Mouse (Mus musculus) left cerebral cortex, adult 2 months (tissue): ENCODE data around the gene Tln1. TPM values are rescaled to one million over a fixed set of nuclear protein-coding genes. Genes with fewer than 3 reads are reported as not detected.
A peak's percentile ranks its signal among the peaks of the same experiment; 100 is the strongest.
"Not testable (repeated sequence)": the region's sequence is repeated elsewhere in the genome, so short reads cannot be mapped to it uniquely, and the experiment has no call there.

Experiments used
- DNase-seq, 2 experiments: peaks; one replicate each; pipeline ENCODE4 v3.0.0; 2021 to 2022; ENCODE audit warnings: low spot score in 2 of 2, mixed read lengths in 1 of 2; ENCODE audit errors: extremely low spot score in 1 of 2
- H3K27ac ChIP-seq: fragments of 200-600 bp; 2 replicates; pipeline ENCODE4 v1.8.1; 2022
- H3K4me3 ChIP-seq: fragments of 200-600 bp; 2 replicates; pipeline ENCODE4 v1.8.1; 2022
- CTCF ChIP-seq: fragments of 200-600 bp; IDR thresholded peaks from 2 replicates; pipeline ENCODE4 v1.8.1; 2022; ENCODE audit warnings: antibody characterized with exemption, mild to moderate bottlenecking, moderate library complexity
- intact Hi-C: fragments of 180-260 bp; cut with DNase I; formaldehyde crosslinking; loops from one replicate; pipeline ENCODE4 v1.15.1; 2025
- long read RNA-seq, 2 experiments: library from polyadenylated mRNA; stranded (forward); transcript quantifications; one replicate each; pipeline ENCODE4 v2.0.0; 2021; ENCODE audit warnings: borderline mapping rate in 2 of 2
- total RNA-seq, 2 experiments: library from RNA; stranded (reverse); gene quantifications; 2 replicates each; pipeline ENCODE4 v1.2.3; 2021

Gene Tln1
- total RNA-seq: 10 to 100 TPM; 50.7 to 52.2 TPM
- long read RNA-seq, experiment 1, full-length matches to known transcripts: 15 of 32 reads
- long read RNA-seq, experiment 1, partial matches to known transcripts: 16 of 32 reads
- long read RNA-seq, experiment 1, other reads (novel, unspliced or antisense): 1 of 32 reads
- long read RNA-seq, experiment 2, full-length matches to known transcripts: 17 of 42 reads
- long read RNA-seq, experiment 2, partial matches to known transcripts: 21 of 42 reads
- long read RNA-seq, experiment 2, other reads (novel, unspliced or antisense): 4 of 42 reads

DNA sequence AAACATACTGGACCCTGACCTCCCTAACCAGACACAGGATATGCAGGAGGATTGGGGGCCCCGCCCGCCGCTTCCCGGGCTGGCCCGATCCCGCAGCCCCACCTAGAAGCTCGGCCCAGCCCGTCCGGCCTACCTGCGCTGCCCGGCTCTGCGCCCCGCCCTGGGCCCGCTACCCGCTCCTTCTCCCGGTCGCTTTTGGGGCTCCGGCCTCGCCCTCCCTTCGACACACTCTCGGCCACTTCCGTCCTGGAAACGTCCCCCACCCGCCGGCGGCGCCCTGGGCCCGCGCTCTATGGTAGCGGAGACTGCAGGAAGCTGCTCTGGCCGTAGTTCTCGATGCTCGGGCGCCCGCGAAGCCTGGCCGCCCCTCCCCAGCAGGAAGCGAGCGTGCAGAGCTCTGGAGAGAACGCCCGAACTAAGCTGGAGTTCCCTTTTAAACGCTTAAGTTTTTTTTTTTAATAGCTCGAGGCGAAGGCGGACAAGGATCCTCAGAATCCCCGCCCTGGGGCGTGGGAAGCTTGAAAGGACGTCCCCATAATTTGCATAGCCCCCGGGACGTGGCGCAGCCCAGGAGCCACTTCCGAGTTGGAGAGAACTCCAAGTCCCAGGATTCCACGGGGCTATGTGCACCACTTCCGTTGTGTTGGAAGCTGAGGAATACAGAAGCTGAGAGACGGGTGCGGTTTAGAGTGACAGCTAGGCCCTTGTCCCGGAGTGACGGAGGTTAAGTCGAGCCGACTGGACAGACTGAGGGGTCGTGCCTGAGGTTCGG, at the start of gene Tln1, which contains the start of gene Creb3:
Tln1 (minus strand) TSS at position 695 of the 772 bp plus-strand sequence.
Creb3 (plus strand) TSS at position 336 of the 772 bp plus-strand sequence.
- peak; percentile 91 to 94 for DNase-seq
- TF ChIP-seq CTCF: no peak; the same call in 1 of the 2 replicates
- intact Hi-C loops: loop anchor here (1.0 to 10.0 kb wide), 4 partner anchors 16 to 517 kb away; partner anchors contain the start of genes Fam214b, Gba2 and Rgp1
- H3K4me3 ChIP-seq: peak within 1 kb of the TSS; percentile 97
- peak within 1 kb of the TSS; percentile 99 for H3K27ac ChIP-seq

DNA sequence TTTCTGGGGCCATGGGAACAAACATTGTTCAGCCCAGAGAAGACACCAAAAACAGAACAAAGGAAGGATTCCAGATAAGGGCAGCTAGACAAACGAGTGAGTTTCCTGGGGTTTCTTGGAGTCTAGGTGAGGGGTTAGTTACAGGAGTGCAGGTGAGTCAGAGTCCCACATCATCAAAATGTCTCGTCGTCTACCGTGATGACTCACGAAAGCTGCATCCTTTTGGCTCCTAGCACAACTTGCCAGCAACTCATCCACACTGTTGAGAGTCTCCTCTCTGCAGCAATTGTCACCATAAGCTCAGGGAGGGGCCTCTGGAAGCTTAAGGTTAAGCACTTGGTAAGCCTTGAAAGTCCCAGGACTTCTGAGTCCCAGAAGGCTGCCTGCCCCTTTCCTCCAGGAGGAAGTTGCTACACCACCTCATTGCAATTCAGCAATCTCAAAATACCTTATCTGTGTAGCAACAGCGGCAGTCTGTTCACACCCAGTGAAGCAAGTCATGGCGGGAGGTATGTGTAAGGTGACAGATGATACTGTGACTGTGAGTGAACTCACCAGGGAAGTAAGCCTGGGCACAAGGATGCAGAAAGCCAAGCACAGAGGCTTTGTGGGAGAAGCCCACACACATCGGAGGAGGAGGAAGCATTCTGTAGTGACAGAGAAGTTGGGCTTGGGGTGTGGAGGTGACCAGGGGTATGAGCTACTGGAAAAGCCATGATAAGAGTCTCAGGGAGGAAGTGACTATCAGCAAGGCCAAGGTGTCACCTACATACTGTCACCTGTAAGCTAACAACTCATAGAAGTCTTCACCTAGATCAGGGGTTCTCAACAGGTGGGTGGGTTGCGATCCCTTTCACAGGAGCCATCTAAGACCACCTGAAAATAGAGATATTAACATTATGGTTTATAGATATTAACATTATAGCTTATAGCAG, 42.5 kb upstream of the Tln1 start:
- TF ChIP-seq CTCF: no peak
- DNase-seq: no peak
- H3K4me3 ChIP-seq: no peak overlapping the region
- H3K27ac ChIP-seq: no peak overlapping the region
- intact Hi-C loops: no loop called here

DNA sequence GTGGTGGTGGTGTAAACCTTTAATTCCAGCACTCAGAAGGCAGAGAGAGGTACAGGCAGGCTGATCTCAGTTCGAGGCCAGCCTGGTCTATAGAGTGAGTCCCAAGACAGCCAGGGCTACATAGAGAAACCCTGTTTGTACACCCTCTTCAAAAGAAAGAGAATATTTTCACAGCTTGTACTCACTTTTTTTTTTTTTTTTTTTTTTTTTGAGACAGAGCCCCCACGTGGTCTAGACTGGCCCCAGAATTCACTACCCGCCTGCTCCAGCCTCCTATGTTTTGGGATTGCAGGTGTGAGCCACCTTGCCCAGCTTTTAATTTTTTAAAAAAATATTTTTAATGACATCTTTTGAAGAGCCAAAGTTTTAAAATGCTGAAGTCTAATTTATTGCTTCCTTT, 41.6 kb upstream of the Tln1 start:
- TF ChIP-seq CTCF: no peak
- Histone ChIP-seq H3K4me3 (no peak overlapping the region), H3K27ac (no peak overlapping the region)
- intact Hi-C loops: no loop called here
- DNase-seq: no peak

DNA sequence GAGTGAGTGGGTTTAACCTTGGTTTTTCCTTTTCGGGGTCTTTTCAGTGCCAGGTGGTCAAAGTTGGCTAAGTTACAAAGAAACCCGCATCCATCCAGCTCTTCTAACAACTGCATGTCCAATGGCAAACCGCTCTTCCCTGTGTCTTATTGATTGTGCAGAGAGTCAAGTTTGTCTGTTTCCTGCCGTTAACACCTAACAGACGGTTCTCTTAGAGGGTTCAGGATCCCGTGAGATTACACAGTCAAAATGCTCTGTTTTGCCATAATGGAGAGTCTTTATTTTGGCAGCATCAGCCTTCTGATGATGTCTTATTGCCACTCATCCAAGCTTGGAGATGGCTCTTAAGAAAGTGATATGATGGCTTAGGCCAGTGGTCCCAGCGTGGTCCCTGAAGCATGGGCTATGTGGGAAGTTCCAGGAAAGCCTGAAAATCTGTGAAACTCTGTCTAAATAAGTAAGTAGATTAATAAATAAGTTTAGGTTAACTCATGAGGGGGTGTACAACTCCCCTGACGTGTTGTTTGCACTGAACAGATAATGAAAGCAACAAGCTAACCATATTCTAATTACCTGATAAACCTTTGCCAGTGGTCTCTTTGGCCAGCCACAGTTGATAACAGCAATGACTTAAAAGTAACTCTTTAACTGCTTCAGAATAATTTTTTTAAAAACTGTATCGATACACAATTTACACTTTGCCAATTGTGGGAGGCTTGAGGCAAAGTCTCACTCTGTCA, 37.9 kb upstream of the Tln1 start:
- Histone ChIP-seq H3K27ac (no peak overlapping the region), H3K4me3 (no peak overlapping the region)
- intact Hi-C loops: no loop called here
- no peak for TF ChIP-seq CTCF
- no peak for DNase-seq

DNA sequence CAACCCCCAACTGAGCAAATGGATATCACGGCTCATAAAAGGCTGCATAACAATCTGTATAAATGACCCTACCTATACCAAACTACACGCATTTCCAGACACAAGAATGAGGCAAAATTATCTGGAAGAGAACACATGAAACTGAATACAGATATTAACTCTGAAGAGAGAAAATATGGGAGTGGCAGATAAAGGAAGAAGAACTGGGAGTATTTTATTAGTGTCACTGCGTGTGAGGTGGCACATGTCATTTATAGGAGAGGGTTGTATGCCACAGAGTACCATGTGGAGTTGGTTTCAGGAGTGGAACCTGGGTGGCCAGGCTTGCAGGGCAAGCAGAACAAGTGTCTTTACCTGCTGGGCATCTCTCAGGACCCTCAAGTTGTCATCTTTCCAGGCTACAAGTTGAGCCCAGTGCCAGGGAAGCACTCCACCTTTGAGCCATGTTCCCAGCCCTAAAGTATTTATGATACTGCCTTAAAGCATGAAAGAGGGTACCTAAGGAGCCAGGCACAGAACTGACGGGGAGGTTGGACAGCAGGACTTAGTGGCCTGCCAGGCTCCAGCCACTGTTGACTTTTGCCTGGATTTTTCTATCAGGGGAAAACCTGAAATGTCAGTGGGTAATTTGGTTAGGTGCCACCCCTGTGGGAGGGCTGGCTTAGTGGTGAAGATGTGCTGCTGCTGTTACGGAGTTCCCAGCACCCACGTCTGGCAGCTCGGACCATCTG, 36.3 kb upstream of the Tln1 start:
- TF ChIP-seq CTCF: no peak
- intact Hi-C loops: no loop called here
- no peak overlapping the region for H3K27ac ChIP-seq

DNA sequence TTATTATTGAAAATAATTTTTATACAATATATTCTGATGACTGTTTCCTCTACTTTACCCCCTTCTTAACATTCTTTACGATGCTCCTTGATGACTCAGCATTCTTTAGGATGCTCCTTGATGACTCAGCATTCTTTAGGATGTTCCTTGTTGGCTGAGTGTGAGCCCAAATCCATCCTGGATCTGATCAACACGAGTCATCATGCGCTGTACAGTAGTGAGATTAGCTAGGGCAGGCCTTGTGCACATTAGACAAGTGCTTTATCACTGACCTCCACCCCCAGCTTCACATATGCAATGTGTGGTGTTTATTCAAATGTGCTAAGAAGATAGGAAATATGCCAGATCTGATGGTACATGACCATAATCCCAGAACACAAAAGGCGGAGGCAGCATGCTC, 35.7 kb upstream of the Tln1 start:
- intact Hi-C loops: no loop called here
- H3K27ac ChIP-seq: no peak overlapping the region
- no peak for DNase-seq
- no peak overlapping the region for H3K4me3 ChIP-seq
- TF ChIP-seq CTCF: no peak

More for the DNA sequence above, 36.3 kb upstream of the Tln1 start:
- no peak for DNase-seq
- H3K4me3 ChIP-seq: no peak overlapping the region

DNA sequence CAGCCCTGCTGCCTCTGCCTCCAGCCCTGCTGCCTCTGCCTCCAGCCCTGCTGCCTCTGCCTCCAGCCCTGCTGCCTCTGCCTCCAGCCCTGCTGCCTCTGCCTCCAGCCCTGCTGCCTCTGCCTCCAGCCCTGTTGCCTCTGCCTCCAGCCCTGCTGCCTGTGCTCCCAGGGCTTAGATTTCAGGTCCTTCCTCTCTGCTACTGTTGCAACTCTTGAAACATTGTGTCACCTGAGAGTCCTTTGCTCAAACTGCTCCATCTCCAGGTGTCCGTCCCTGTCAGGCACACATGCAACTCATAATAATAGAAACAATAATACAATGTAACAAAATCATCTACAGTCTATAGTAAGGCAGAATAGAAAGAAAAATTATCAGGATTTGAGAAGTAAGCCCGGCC, 34.1 kb upstream of the Tln1 start:
- H3K4me3 ChIP-seq, H3K27ac ChIP-seq, intact Hi-C loops, DNase-seq: not testable (repeated sequence)

DNA sequence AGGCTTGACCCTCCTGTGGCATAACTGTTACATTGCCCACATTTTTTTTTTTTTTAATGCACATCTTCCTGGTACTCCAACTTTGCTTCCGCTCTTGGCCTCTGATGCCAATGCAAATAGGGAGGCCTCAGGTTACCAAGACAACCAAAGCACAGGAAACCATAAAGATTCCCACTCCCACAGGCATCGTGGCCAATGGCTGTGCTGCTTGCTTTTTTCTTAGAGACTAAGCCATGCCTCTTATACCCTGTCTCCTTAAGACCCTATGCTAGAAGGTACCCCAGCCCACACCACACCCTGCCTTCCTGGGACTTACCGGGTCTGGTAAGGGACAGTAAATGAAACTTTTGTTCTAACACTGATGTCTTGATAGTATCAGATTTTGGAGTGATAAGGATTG, 31.0 kb upstream of the Tln1 start:
- Histone ChIP-seq H3K27ac (no peak overlapping the region), H3K4me3 (no peak overlapping the region)
- TF ChIP-seq CTCF: no peak
- DNase-seq: no peak
- intact Hi-C loops: no loop called here

DNA sequence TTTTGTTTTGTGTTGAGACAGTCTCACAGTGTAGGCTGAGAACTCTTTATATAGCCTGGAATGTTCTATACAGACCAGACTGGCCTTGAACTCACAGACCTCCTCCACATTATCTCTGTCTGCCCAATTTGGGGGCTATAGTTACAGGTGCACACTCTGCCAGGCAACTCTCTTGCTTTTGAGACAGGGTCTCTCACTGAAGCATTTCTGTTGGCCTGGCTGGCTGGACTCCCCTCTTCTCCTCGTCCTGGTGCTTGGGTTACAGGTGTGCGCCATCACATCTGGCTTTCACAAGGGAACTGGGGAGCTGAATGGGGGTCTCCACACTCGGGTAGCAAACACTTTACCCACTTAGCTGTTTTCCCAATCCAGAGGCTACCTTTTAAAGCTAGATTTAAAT, 29.5 kb upstream of the Tln1 start:
- intact Hi-C loops: no loop called here
- TF ChIP-seq CTCF: no peak

DNA sequence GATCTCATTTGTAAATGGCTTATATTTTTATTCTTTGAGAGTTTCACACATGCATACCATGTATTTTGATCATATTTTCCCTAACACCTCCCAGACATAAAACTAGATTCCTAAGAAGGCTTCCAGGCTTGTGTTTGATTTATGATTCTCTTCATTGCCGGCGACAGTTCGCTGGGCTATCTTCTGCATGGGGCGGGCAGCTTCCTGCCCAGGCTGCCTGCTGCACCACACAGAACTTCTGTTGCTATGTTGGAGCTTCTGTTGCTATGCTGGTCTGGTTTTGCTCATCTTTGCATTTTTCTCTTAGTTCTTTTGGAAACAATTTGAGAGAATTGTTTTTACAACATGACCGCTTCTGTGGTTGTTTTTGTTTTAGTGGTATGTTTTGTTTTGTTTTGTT, 29.1 kb upstream of the Tln1 start:
- no peak for TF ChIP-seq CTCF
- no peak for DNase-seq

More for the DNA sequence above, 29.5 kb upstream of the Tln1 start:
- DNase-seq: no peak
- Histone ChIP-seq H3K27ac (no peak overlapping the region), H3K4me3 (no peak overlapping the region)

More for the DNA sequence above, 29.1 kb upstream of the Tln1 start:
- Histone ChIP-seq H3K4me3 (no peak overlapping the region), H3K27ac (no peak overlapping the region)
- intact Hi-C loops: no loop called here
